Mouse (Mus musculus) forebrain, embryonic 13.5 days (tissue): ENCODE data around the gene Gbe1. TPM values are rescaled to one million over a fixed set of nuclear protein-coding genes. Genes with fewer than 3 reads are reported as not detected.

Experiments used
- ATAC-seq: fragments of 200-750 bp; cut with Nextera tagmentation; 2 replicates; pipeline ENCODE4 v1.8.0; 2017
- H3K27ac ChIP-seq: fragments of 300-500 bp; sonication (generic); 2 replicates; pipeline ENCODE4 v1.5.1; 2015; ENCODE audit warnings: inconsistent platforms, mild to moderate bottlenecking, moderate library complexity
- H3K27me3 ChIP-seq: fragments of 300-500 bp; sonication (generic); 2 replicates; pipeline ENCODE4 v1.6.1; 2015; ENCODE audit warnings: mild to moderate bottlenecking, inconsistent platforms
- H3K36me3 ChIP-seq: fragments of 300-500 bp; sonication (generic); 2 replicates; pipeline ENCODE4 v1.6.1; 2015; ENCODE audit warnings: mild to moderate bottlenecking, inconsistent platforms; ENCODE audit not compliant: poor library complexity, severe bottlenecking
- H3K4me1 ChIP-seq: fragments of 300-500 bp; sonication (generic); 2 replicates; pipeline ENCODE4 v1.6.1; 2015; ENCODE audit warnings: inconsistent platforms
- H3K4me2 ChIP-seq: fragments of 300-500 bp; sonication (generic); 2 replicates; pipeline ENCODE4 v1.6.1; 2015; ENCODE audit warnings: inconsistent platforms, mild to moderate bottlenecking, moderate library complexity
- H3K4me3 ChIP-seq: fragments of 300-500 bp; sonication (generic); 2 replicates; pipeline ENCODE4 v1.5.1; 2015; ENCODE audit warnings: mild to moderate bottlenecking, inconsistent platforms
- H3K9ac ChIP-seq: fragments of 300-500 bp; sonication (generic); 2 replicates; pipeline ENCODE4 v1.6.1; 2015; ENCODE audit warnings: mild to moderate bottlenecking, inconsistent platforms
- H3K9me3 ChIP-seq: fragments of 300-500 bp; sonication (generic); replicated peaks from 2 replicates; pipeline ENCODE4 v1.6.1; 2016; ENCODE audit warnings: inconsistent platforms
- WGBS: fragments of 180-500 bp; shearing (Covaris S2); methylation state at CpG from one replicate; pipeline ENCODE4 v1.1.7; 2015; 5-methylcytosine and 5-hydroxymethylcytosine counted together
- polyA plus RNA-seq: library from polyadenylated mRNA; unstranded; fragments of >200 nt; fragmentation: Nextera tagmentation; extraction: Ambion mirVana; gene quantifications from 2 replicates; pipeline ENCODE4 v1.2.1, GENCODE M21; 2015

The Gbe1 gene
- polyA plus RNA-seq, 1 experiment from 2014 or later = 14.6 TPM

DNA sequence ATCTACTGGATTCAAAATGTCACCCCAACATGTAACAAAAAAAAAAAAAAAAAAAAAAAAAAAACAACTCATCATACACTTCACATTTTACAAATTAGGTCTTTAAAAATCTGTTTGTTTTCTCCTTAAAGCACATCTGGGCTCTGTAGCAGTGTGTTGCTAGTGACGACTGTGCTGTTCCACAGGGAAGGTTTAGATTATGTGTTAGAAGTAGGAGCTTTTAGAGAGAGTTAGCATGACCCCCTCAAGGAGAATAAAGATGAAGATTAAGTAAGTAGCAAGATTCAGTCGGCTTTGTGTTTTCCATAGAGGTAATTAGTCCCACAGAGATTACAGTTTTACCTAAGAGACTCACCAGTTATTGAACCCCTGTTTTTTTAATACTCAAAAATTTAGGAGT lies 16.3 kb downstream of the Gbe1 start:
- ATAC-seq = no peak
- H3K4me3 ChIP-seq = no peak overlapping the region
- peaks cover 9% of the 10 kb centered on the region; the same call in 1 of the 2 replicates for H3K4me1 ChIP-seq
- no peak overlapping the region for H3K27ac ChIP-seq
- no peaks in the 10 kb centered on the region for H3K9me3 ChIP-seq
- H3K4me2 ChIP-seq = no peak overlapping the region
- H3K36me3 ChIP-seq = no peaks in the 10 kb centered on the region
- WGBS = 60% methylated on average over 2 of the region's 2 CpGs
- H3K9ac ChIP-seq = no peak overlapping the region
- H3K27me3 ChIP-seq = no peaks in the 10 kb centered on the region

DNA sequence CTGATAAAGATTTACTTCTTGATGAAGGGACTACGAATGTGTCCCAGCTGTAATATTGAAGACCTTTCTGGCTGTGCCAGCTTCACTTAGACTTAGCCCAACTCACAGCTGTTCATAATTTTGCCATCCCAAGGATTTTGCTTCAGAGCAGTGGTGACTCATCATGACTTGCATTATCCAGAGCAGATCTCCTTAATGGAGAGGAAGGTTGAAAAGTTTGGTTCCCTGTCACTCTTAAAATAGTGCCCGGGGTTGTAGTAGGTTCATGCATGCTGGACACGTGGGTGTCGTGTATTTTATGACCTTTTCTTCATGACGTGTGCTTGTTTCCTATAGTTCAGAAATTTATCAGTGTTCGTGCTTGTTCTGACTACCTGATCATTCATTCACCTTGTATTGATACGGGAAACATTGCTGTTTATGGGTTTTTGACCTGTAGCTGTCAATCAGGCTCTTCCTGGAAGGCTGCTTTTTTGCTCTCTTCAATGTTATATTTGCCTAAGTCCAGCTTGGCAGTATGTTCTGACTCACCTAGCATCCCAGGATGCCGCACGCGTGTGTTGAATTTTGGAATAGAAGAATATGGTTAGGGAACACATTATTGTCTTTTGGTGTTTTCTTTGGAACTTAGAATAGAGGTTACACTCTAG lies 17.0 kb downstream of the Gbe1 start:
- no peak overlapping the region for H3K9ac ChIP-seq
- ATAC-seq = no peak
- 94% methylated on average over 10 of the region's 10 CpGs for WGBS
- no peaks in the 10 kb centered on the region for H3K36me3 ChIP-seq
- H3K9me3 ChIP-seq = no peaks in the 10 kb centered on the region
- H3K27ac ChIP-seq = no peak overlapping the region
- no peak overlapping the region for H3K4me3 ChIP-seq
- no peak overlapping the region for H3K4me2 ChIP-seq
- H3K4me1 ChIP-seq = peaks cover 9% of the 10 kb centered on the region; the same call in 1 of the 2 replicates
- no peaks in the 10 kb centered on the region for H3K27me3 ChIP-seq

DNA sequence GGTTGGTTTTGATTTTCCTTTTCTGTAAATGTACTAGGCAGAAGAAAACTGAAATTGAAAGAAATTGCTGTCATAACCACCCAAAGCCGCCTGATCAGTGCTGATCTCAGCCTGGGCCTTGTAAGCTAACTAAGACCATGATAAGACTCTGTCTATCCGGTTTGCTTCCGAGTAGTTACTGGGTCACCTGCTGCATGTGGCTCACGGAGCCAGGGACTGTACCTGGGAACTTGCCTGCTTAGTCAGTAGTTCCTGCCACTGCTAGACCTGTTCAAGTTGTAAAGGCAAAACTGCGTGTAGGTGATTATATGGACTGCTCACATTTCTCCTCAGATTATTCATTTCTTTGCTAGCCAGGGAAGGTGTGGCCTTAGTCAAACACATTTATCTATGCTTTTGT lies 21.1 kb downstream of the Gbe1 start:
- H3K27me3 ChIP-seq = no peaks in the 10 kb centered on the region
- no peaks in the 10 kb centered on the region for H3K9me3 ChIP-seq
- no peak overlapping the region for H3K4me2 ChIP-seq
- no peak overlapping the region for H3K4me3 ChIP-seq
- 94% methylated on average over 5 of the region's 5 CpGs for WGBS
- no peak overlapping the region for H3K27ac ChIP-seq
- ATAC-seq = no peak
- no peak overlapping the region for H3K9ac ChIP-seq
- H3K4me1 ChIP-seq = no peaks in the 10 kb centered on the region
- no peaks in the 10 kb centered on the region for H3K36me3 ChIP-seq

DNA sequence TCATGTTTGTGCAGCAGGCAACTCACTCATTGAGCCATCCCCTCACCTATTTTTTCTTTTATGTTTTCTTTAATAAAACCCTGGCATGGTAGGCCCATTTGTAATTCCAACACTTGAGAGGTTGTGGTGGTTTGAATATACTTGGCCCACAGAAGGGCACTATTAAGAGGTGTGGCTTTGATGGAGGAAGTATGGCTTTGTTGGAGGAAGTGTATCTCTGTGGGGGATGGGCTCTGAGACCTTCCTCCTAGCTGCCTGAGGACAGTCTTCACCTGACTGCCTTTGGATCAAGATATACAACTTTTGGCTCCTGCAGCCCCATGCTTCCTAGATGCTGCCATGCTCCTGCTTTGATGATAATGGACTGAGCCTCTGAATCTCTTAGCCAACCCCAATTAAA lies 21.7 kb downstream of the Gbe1 start:
- H3K36me3 ChIP-seq = no peaks in the 10 kb centered on the region
- H3K27ac ChIP-seq = no peak overlapping the region
- no peaks in the 10 kb centered on the region for H3K4me1 ChIP-seq
- no peaks in the 10 kb centered on the region for H3K27me3 ChIP-seq
- no peaks in the 10 kb centered on the region for H3K9me3 ChIP-seq
- ATAC-seq = no peak
- H3K9ac ChIP-seq = no peak overlapping the region
- H3K4me3 ChIP-seq = no peak overlapping the region
- no peak overlapping the region for H3K4me2 ChIP-seq

DNA sequence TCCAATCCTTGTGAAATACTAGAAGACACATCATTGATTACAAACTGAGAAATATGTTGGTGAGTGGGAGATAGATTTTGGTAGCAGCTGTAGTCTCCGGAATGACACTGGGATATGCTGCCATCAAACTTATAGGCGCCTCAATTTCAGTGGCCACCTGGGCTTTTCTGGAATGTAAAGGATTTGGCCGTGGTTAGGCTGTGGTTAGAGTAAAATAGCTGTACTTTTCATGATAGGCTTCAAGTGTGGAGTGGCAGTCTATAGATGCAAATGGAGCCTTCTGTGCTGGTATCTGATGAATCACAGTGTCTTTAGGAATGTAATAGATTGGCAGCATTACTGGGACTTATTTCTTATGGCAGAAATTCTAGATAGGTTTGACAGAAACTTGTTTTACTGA lies 23.9 kb downstream of the Gbe1 start:
- no peaks in the 10 kb centered on the region for H3K27me3 ChIP-seq
- H3K4me3 ChIP-seq = no peak overlapping the region
- H3K27ac ChIP-seq = no peak overlapping the region
- ATAC-seq = no peak
- WGBS = 93% methylated on average over 3 of the region's 3 CpGs
- H3K9me3 ChIP-seq = no peaks in the 10 kb centered on the region
- no peaks in the 10 kb centered on the region for H3K36me3 ChIP-seq
- no peaks in the 10 kb centered on the region for H3K4me1 ChIP-seq
- H3K9ac ChIP-seq = no peak overlapping the region
- no peak overlapping the region for H3K4me2 ChIP-seq

DNA sequence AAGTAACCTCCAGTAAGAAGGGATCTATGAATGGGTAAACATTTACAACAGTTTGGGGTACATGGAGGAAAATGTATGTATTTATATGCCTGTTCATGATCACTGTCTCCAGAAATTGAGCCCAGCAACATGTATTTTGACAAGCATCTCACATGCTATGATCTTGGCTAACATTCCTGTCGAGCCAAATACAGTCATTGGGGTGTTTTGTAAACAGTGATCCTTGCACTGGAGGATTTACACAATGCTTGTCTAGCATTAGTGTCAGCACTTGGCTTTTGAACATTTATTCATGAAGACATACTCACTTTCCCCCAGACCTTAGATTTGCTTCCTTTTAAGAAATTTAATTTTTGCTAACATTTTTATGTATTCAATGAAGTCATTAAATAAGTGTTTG lies 30.7 kb downstream of the Gbe1 start:
- Histone ChIP-seq H3K36me3 (no peaks in the 10 kb centered on the region), H3K4me3 (no peak overlapping the region), H3K9ac (no peak overlapping the region), H3K4me1 (peaks cover 8% of the 10 kb centered on the region), H3K27ac (no peak overlapping the region), H3K9me3 (no peaks in the 10 kb centered on the region), H3K27me3 (no peaks in the 10 kb centered on the region), H3K4me2 (no peak overlapping the region)
- WGBS = 51% methylated on average over 1 of the region's 1 CpGs
- ATAC-seq = no peak

DNA sequence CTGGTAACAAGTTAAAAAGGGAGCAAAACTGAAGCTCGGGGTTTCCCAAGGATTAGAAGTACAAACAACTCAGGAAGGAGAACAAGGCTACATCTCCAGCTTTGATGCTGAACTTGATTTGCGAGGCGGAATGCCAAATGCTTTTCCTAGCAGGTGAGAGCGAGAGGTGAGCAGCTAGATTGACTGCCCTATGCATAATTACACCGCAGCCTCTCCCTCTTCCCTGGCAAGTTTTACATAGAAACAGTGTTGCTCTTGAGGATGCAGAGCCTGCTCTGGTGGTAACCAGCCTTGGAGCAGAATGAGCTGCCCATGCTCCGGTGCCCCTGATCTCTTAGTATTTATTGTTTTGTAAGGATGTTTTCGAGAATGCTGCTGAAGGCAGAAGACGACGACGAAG lies 31.9 kb downstream of the Gbe1 start:
- ATAC-seq = peak; percentile 55; the same call in 1 of the 2 replicates
- Histone ChIP-seq H3K27me3 (no peaks in the 10 kb centered on the region), H3K4me2 (peak overlapping the region; percentile 30), H3K4me3 (no peak overlapping the region), H3K4me1 (peaks cover 8% of the 10 kb centered on the region), H3K27ac (no peak overlapping the region; the same call in 1 of the 2 replicates), H3K9me3 (no peaks in the 10 kb centered on the region), H3K36me3 (no peaks in the 10 kb centered on the region), H3K9ac (no peak overlapping the region)
- 55% methylated on average over 10 of the region's 10 CpGs for WGBS

DNA sequence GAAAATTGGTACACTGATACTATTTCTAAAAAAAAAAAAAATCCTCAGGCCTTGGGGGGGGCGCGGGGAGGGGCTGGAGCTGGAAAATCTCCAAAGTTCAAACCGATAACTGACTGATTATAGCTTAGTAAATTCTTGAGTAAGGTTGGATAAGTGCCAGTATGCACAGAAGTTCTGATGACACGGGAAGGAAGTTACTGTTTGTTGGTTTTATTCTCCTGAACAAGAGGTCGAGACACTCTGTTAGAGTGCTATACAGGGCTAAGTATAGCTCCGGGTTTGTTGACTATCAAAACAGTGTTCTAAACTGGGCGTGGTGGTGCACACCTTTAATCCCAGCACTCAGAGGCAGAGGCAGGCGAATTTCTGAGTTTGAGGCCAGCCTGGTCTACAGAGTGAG lies 36.3 kb downstream of the Gbe1 start:
- H3K9ac ChIP-seq = no peak overlapping the region
- ATAC-seq = no peak
- H3K4me2 ChIP-seq = no peak overlapping the region
- H3K27me3 ChIP-seq = no peaks in the 10 kb centered on the region
- no peaks in the 10 kb centered on the region for H3K36me3 ChIP-seq
- no peak overlapping the region for H3K4me3 ChIP-seq
- WGBS = 87% methylated on average over 8 of the region's 8 CpGs
- no peaks in the 10 kb centered on the region for H3K9me3 ChIP-seq
- peaks cover 8% of the 10 kb centered on the region for H3K4me1 ChIP-seq
- H3K27ac ChIP-seq = no peak overlapping the region

DNA sequence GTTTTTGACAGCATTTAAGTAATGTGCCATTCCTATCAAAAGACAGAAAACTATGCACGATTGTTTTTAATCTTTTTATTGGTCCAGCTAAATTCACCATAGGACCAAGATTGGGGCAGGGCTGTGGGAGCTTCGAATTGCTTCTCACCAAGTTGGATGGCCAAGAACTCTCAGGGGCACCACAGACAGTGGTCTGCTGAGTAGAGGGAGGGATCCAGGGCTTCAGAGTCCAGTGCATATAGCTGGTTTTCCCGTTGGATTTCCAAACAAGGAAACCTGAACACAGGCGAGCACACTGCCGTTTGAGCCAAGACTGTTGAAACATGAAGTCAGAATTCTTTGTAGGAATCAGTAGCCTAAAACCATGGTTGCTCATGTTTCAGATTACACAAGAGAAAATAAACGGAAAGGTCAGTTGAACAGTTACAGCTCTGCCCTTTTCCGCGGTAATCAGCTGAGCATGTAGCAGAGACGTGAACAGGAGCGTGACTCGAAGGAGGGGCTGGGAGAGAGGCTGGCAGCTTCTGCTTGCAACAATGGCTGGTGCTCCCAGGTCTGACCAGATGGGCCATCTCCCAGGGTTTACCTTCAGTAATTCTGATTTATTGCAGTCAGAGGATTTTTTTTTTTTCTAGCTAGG lies 38.0 kb downstream of the Gbe1 start:
- H3K27me3 ChIP-seq = no peaks in the 10 kb centered on the region
- no peaks in the 10 kb centered on the region for H3K36me3 ChIP-seq
- no peak overlapping the region for H3K4me3 ChIP-seq
- no peak overlapping the region for H3K9ac ChIP-seq
- H3K4me1 ChIP-seq = no peaks in the 10 kb centered on the region
- WGBS = 77% methylated on average over 11 of the region's 11 CpGs
- no peaks in the 10 kb centered on the region for H3K9me3 ChIP-seq
- no peak overlapping the region for H3K4me2 ChIP-seq
- H3K27ac ChIP-seq = no peak overlapping the region
- ATAC-seq = no peak

DNA sequence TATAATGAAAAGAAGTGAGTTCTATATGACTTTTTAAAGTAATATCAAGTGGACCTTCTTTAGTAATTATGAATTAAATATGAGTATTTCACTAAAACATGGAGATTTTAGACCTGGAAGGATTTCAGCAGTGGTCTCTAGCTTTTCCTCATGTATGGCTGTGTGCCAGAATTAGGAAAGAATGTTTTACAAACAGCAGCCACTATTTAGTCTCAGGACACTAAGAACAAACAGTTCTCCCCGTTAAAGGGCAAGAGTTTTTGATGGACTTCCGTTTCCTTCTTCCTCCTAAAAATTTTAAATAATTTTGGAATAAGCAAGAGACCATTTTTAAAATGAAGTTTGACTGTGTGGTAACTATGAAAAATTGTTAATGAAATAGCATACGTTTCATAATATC lies 38.8 kb downstream of the Gbe1 start:
- Histone ChIP-seq H3K27me3 (no peaks in the 10 kb centered on the region), H3K4me3 (no peak overlapping the region), H3K9me3 (no peaks in the 10 kb centered on the region), H3K36me3 (no peaks in the 10 kb centered on the region), H3K4me2 (no peak overlapping the region), H3K27ac (no peak overlapping the region), H3K9ac (no peak overlapping the region), H3K4me1 (no peaks in the 10 kb centered on the region)
- ATAC-seq = no peak
- WGBS = 60% methylated on average over 3 of the region's 3 CpGs

DNA sequence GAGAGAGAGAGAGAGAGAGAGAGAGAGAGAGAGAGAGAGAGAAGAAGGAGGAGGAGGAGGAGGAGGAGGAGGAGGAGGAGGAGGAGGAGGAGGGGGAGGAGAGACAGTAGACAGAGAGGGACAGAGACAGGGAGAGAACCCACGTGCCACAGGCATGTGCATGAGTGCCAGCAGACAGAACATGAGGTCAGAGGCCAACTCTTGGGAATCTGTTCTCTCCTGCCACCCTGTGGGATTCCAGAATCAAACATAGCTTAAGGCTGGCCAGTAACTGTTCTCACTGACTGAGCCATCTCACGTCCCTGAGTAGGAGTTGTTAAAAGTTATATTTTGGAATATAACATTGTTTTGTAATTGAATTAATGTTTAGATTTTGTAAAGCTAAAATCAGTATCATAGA lies 39.3 kb downstream of the Gbe1 start:
- no peaks in the 10 kb centered on the region for H3K36me3 ChIP-seq
- H3K4me3 ChIP-seq = no peak overlapping the region
- 32% methylated on average over 2 of the region's 2 CpGs for WGBS
- H3K27me3 ChIP-seq = no peaks in the 10 kb centered on the region
- H3K9me3 ChIP-seq = no peaks in the 10 kb centered on the region
- no peak overlapping the region for H3K9ac ChIP-seq
- H3K27ac ChIP-seq = no peak overlapping the region
- no peaks in the 10 kb centered on the region for H3K4me1 ChIP-seq
- ATAC-seq = no peak
- no peak overlapping the region for H3K4me2 ChIP-seq

DNA sequence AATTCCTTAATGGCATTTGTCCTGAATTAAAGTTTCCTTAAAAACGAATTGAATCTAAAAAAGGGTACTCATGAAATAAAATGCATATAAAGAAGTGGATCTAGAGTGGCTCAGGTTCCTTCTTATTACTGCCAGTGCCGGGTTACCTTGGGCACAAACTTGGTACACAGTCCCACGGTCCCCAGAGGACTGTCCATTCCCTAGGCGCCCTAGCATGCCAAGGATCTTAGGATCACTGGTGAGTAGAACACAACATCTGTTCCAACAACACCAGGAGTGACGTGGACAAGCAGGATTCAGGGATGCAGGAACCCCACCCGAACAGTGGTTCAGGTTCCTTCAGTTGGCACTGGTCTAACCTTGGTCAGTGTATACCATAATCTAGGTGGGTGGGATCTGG lies 44.6 kb downstream of the Gbe1 start:
- H3K4me1 ChIP-seq = no peaks in the 10 kb centered on the region
- peaks cover 12% of the 10 kb centered on the region for H3K9me3 ChIP-seq
- H3K27me3 ChIP-seq = no peaks in the 10 kb centered on the region
- WGBS = 94% methylated on average over 6 of the region's 6 CpGs
- no peak overlapping the region for H3K4me3 ChIP-seq
- ATAC-seq = no peak
- no peak overlapping the region for H3K27ac ChIP-seq
- H3K9ac ChIP-seq = no peak overlapping the region
- no peak overlapping the region for H3K4me2 ChIP-seq
- 0 out of 2 replicates have a peak, but pooled peaks cover 8% of the 10 kb centered on the region for H3K36me3 ChIP-seq

DNA sequence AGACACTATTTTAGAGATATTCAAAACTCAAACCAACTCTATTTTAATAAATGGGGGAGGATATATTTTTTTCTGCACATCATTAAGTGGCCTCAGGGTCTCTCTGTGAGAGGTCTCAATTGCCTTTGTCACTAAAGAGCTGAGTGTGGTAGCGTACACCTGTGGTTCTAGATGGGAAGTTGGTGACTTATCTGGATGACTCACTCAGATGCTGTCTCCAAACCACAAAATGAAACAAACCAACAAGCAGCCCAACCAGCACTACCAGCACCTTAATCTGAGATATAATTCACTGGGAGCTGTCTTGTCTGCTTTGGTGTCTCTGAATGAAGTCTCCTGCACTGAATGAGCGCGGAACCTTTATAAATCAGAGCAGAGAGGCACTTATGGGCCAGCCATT lies 51.5 kb downstream of the Gbe1 start:
- Histone ChIP-seq H3K4me3 (no peak overlapping the region), H3K27ac (no peak overlapping the region), H3K36me3 (0 out of 2 replicates have a peak, but pooled peaks cover 4% of the 10 kb centered on the region), H3K27me3 (no peaks in the 10 kb centered on the region), H3K4me2 (no peak overlapping the region), H3K9me3 (peaks cover 4% of the 10 kb centered on the region), H3K4me1 (no peaks in the 10 kb centered on the region), H3K9ac (no peak overlapping the region)
- no peak for ATAC-seq
- WGBS = 90% methylated on average over 3 of the region's 3 CpGs
